Mouse (Mus musculus) testis, adult 2 months (tissue): ENCODE measurements around the gene Bcor. TPM values are rescaled to one million over a fixed set of nuclear protein-coding genes. Genes with fewer than 3 reads are reported as not detected.
A peak's percentile ranks its signal among the peaks of the same experiment; 100 is the strongest.

ENCODE experiments used
- H3K27ac ChIP-seq: fragments of 200-500 bp; 2 replicates; pipeline ENCODE4 v1.5.1; 2012; ENCODE audit warnings: low read depth, low read length; ENCODE audit not compliant: control insufficient read depth, insufficient read depth
- H3K27me3 ChIP-seq: fragments of 200-500 bp; 2 replicates; pipeline ENCODE4 v1.6.1; 2012; ENCODE audit warnings: mild to moderate bottlenecking, low read length, moderate library complexity; ENCODE audit not compliant: control insufficient read depth, insufficient read depth
- H3K36me3 ChIP-seq: fragments of 200-500 bp; 2 replicates; pipeline ENCODE4 v1.6.1; 2012; ENCODE audit warnings: mild to moderate bottlenecking, low read length; ENCODE audit not compliant: control insufficient read depth, insufficient read depth
- H3K4me1 ChIP-seq: fragments of 200-500 bp; 2 replicates; pipeline ENCODE4 v1.6.1; 2012; ENCODE audit warnings: low read length; ENCODE audit not compliant: control insufficient read depth, insufficient read depth
- H3K4me3 ChIP-seq: fragments of 200-500 bp; 2 replicates; pipeline ENCODE4 v1.5.1; 2012; ENCODE audit warnings: low read depth, mild to moderate bottlenecking, low read length, moderate library complexity, mixed read lengths; ENCODE audit not compliant: control insufficient read depth
- CTCF ChIP-seq: fragments of 200-500 bp; IDR thresholded peaks from 2 replicates; pipeline ENCODE4 v1.5.1; 2012; ENCODE audit warnings: low read depth, mild to moderate bottlenecking, inconsistent platforms, low read length, moderate library complexity; ENCODE audit not compliant: control insufficient read depth, insufficient read depth, insufficient replicate concordance
- POLR2A ChIP-seq: fragments of 200-500 bp; IDR thresholded peaks from 2 replicates; pipeline ENCODE4 v1.6.1; 2012; ENCODE audit warnings: low read depth, mild to moderate bottlenecking, inconsistent platforms, low read length, moderate library complexity; ENCODE audit not compliant: control insufficient read depth
- polyA plus RNA-seq: library from polyadenylated mRNA; depleted of rRNA; stranded (reverse); fragments of >200 nt; gene quantifications from 2 replicates; pipeline ENCODE4 v1.2.3, GENCODE M21; 2012

Gene Bcor
- polyA plus RNA-seq, 1 experiment: 0.72 TPM

DNA sequence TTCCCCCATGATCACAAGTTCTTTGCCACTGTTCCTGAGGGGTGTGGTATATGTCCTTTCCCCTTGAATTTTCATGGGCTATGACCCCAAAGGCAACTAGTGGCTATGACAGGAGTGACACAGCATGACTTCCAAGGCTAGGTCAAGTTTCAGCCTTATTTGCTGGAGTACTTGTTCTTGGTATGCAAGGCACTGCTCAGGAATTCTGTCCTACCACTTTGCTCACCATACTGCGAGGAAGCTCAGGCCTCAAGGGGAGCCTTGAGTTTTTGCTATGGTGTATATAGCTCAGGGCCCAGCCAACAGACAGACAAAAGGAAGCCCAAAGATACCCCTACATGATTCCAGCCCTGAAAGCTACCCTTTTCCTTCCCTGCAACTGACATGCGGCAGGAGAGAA lies 13.9 kb downstream of the Bcor start:
- H3K4me1 ChIP-seq: no peaks in the 10 kb centered on the region
- H3K27me3 ChIP-seq: no peaks in the 10 kb centered on the region
- no peak overlapping the region for H3K4me3 ChIP-seq
- H3K27ac ChIP-seq: no peak overlapping the region
- TF ChIP-seq CTCF: no peak
- TF ChIP-seq POLR2A: no peak
- H3K36me3 ChIP-seq: no peaks in the 10 kb centered on the region

GRCm38 (mm10) chrX:12142832-12143231 lies 17.3 kb downstream of the Bcor start:
- TF ChIP-seq CTCF: no peak
- TF ChIP-seq POLR2A: no peak
- H3K27ac ChIP-seq: no peak overlapping the region
- peaks cover 2% of the 10 kb centered on the region for H3K4me1 ChIP-seq
- no peaks in the 10 kb centered on the region for H3K36me3 ChIP-seq
- no peak overlapping the region for H3K4me3 ChIP-seq
- H3K27me3 ChIP-seq: no peaks in the 10 kb centered on the region

DNA sequence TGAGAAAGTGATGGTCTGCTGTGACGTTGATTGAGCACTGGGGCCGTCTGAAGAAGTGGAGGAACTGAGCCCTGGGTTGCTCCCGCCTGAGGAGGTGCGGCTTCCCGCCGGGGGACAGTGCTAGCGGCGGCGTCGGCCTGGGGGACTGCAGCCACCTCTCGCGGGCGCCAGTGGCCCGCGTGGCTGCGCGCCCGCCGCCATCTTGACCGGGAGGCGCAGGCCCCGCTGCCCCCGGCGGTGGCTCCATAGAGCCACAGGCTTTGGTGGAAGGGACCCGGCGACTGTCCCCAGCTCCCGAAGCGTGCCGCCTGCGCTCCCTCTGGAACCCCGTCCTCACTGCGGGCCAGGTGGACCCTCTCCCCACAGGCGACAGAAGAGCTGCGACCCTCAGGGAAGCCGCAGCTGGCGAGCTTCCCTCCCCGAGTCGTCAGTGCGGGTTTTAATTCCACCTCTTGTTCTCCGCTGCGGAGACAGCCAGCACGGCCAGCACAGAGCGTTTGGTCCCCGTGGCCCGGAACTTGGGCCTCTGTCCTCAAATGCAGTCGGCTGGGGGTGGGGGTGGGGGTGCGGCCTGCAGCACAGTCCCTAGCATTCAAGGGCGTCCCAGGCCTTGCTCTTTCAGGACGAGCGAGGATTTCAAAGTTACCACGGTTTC lies 19.9 kb downstream of the Bcor start:
- no peak overlapping the region for H3K27ac ChIP-seq
- no peaks in the 10 kb centered on the region for H3K27me3 ChIP-seq
- H3K36me3 ChIP-seq: no peaks in the 10 kb centered on the region
- H3K4me1 ChIP-seq: peaks cover 15% of the 10 kb centered on the region
- TF ChIP-seq CTCF (no peak), POLR2A (no peak)
- peak overlapping the region; percentile 22 for H3K4me3 ChIP-seq

DNA sequence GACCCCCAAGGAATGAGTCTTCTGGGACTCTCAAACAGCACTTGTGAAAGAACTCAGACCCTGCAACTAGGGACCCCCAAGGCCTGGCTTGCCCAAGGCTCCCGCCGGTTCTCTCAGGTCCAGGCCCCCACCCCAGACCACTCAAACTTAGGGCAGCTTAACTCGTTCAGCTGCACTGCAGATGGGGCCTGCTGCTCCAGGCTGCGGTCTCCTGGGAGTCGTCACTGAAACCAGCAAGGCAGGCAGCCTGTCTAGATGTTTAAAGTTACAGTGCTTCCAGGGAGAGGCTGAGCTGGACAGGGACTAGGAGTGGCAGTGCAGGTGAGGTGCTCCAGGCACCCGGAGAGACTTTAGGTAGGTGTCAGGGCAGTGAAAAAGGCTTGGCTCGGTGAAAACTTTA lies 21.9 kb downstream of the Bcor start:
- Histone ChIP-seq H3K36me3 (no peaks in the 10 kb centered on the region), H3K27me3 (no peaks in the 10 kb centered on the region), H3K27ac (no peak overlapping the region), H3K4me3 (no peak overlapping the region), H3K4me1 (peaks cover 30% of the 10 kb centered on the region)
- TF ChIP-seq CTCF (no peak), POLR2A (no peak)

- Histone ChIP-seq H3K36me3 (no peaks in the 10 kb centered on the region), H3K27me3 (no peaks in the 10 kb centered on the region), H3K27ac (no peak overlapping the region), H3K4me1 (peaks cover 35% of the 10 kb centered on the region), H3K4me3 (peak overlapping the region; percentile 2)
- no peak for TF ChIP-seq POLR2A
- no peak for TF ChIP-seq CTCF
These were observed 23.0 kb downstream of the Bcor start for GRCm38 (mm10) chrX:12137121-12137521.

DNA sequence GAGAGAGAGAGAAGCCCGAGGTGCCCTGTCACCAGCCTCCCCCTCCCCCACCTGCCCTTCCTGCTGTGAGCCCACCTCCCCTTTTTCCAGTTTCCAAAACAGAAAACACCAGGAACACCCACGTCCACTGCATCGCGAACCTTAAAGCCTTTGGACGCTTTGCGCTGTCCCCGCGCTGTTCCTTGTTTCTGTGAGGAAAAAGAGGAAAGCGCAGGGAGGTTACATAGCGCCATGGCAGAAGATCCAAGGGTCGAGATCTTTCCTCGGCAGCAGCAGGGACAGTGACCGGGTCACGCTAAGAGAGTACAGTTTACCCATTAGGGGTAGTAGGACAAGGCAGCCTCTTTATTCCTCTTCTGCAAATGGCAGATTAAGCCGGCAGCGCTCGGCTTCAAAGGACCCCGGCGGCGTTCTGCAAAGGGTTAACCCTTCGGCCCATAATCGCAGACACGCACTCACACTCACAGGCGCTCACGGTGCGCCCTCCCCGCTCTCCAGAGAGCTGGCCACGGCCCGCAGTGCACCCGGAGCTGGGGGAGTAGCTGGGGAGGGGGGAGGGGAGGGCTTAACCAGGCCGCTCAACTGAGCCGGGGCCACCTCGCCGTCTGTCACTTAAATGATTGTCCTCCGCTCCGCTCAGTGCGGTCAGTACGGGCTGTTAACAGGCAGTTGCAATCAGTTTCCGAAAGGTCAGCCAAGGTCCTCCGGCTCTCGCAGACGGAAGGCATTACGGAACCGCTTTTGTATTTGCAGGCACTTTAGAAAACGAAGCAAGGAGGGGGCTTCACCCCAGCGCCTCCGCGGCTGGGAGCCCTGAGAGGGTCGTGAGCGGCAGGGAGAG lies 23.7 kb downstream of the Bcor start:
- Histone ChIP-seq H3K4me1 (peaks cover 35% of the 10 kb centered on the region), H3K27me3 (no peaks in the 10 kb centered on the region), H3K27ac (no peak overlapping the region), H3K4me3 (peak overlapping the region; percentile 45), H3K36me3 (no peaks in the 10 kb centered on the region)
- TF ChIP-seq CTCF (no peak), POLR2A (no peak)

DNA sequence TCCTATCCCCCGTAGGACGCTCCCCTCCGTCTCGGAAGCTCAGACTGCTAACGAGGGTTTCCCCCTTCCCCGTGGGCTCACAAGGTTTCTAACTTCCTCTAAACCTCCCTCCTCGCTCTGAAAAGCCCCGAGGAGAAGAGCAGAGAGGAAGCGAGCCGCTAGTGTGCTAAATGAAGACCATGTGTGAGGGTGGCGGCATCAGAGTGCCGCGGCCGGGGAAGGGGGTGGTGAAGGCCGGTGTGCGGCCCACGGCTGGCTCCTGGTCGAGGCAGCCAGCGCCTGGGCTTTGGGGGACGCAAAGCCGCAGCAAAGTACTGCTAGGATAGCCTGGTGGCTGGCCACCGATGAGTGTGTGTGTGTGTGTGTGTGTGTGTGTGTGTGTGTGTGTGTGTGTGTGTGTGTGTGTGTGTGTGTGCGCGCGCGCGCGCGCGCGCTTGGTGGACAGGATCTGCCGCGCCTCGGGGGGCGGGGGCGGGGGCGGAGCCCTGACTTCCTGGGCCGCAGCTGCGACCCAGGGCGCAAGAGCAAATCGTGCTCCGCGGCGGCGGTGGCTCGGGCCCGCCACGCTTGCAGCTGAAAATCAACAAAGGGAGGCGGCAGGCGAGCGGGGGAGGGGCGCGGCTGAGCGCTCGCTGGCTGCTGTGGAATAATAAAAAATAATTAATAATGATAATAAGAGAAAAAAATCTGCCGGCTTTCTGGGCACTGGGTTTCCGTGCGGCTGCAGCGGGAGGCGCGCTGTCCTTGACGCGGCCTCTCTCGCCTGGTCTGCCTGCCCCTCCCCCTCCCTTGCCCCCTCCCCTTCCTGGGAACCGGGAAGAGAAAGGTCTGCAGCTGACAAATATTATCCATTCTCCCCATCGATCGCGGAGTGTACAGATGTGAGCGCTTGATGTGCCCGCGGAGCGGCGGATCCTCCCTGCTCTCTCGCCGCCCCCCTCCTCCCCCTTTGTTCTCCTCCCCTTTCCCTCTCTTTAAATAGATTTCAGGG lies 24.7 kb downstream of the Bcor start:
- Histone ChIP-seq H3K36me3 (no peaks in the 10 kb centered on the region), H3K4me3 (peak overlapping the region; percentile 47), H3K27ac (no peak overlapping the region; the same call in 1 of the 2 replicates), H3K27me3 (no peaks in the 10 kb centered on the region), H3K4me1 (peaks cover 35% of the 10 kb centered on the region)
- TF ChIP-seq CTCF: no peak
